Mouse (Mus musculus): Measurements from ENCODE around the gene Dusp18. TPM values are rescaled to one million over a fixed set of nuclear protein-coding genes. Genes with fewer than 3 reads are reported as not detected.

Dusp18 gene
- polyA plus RNA-seq, 1 experiment = 2.2 TPM

GRCm38 (mm10) chr11:3941371-3941770, 46.3 kb downstream of the Dusp18 start:
- no peak overlapping the region for H3K4me3 ChIP-seq (ENCODE audit: insufficient read depth, low read length)
- no peak overlapping the region for H3K27ac ChIP-seq (ENCODE audit: insufficient read depth, low read depth, low read length)
- TF ChIP-seq CTCF (IDR thresholded peaks at IDR 0.05; ENCODE audit: low read depth, low read length) = no peak
- no peak for TF ChIP-seq POLR2A (IDR thresholded peaks at IDR 0.05; ENCODE audit: borderline replicate concordance, low read depth, low read length)
- H3K4me1 ChIP-seq (ENCODE audit: control insufficient read depth, insufficient read depth, low read length) = no peaks in the 10 kb centered on the region

- no peak overlapping the region for H3K4me3 ChIP-seq (ENCODE audit: insufficient read depth, low read length)
- no peak overlapping the region for H3K27ac ChIP-seq (ENCODE audit: insufficient read depth, low read depth, low read length)
- TF ChIP-seq CTCF (IDR thresholded peaks at IDR 0.05; ENCODE audit: low read depth, low read length) (no peak), POLR2A (IDR thresholded peaks at IDR 0.05; ENCODE audit: borderline replicate concordance, low read depth, low read length) (no peak)
- no peaks in the 10 kb centered on the region for H3K4me1 ChIP-seq (ENCODE audit: control insufficient read depth, insufficient read depth, low read length)
Measured at GRCm38 (mm10) chr11:3946386-3946785, 51.3 kb downstream of the Dusp18 start.

Other genes with a start within 250 kb of the Dusp18 start
- 17.5 and 18.1 TPM in 2 replicates for gene Morc2a, start 246.0 kb upstream of the Dusp18 start, polyA plus RNA-seq (2012; ENCODE audit: insufficient read depth, insufficient read length, missing spikeins)
- 0.59 and 0.87 TPM in 2 replicates for gene Osbp2, start 31.3 kb upstream of the Dusp18 start, polyA plus RNA-seq (2012; ENCODE audit: insufficient read depth, insufficient read length, missing spikeins)
- gene 4921536K21Rik, start 142 bp upstream of the Dusp18 start, polyA plus RNA-seq (2012; ENCODE audit: insufficient read depth, insufficient read length, missing spikeins) = 0.21 and 0.31 TPM in 2 replicates
- gene Slc35e4, start 19.4 kb downstream of the Dusp18 start, polyA plus RNA-seq (2012; ENCODE audit: insufficient read depth, insufficient read length, missing spikeins) = 9.6 and 9.7 TPM in 2 replicates
- 107 and 117 TPM in 2 replicates for gene Tcn2, start 36.9 kb downstream of the Dusp18 start, polyA plus RNA-seq (2012; ENCODE audit: insufficient read depth, insufficient read length, missing spikeins)
- 58.8 and 73.7 TPM in 2 replicates for gene Pes1, start 68.7 kb downstream of the Dusp18 start, polyA plus RNA-seq (2012; ENCODE audit: insufficient read depth, insufficient read length, missing spikeins)
- gene 4930556J24Rik, start 81.5 kb downstream of the Dusp18 start, polyA plus RNA-seq (2012; ENCODE audit: insufficient read depth, insufficient read length, missing spikeins) = not detected in 2 replicates
- gene Gal3st1, start 88.4 kb downstream of the Dusp18 start, polyA plus RNA-seq (2012; ENCODE audit: insufficient read depth, insufficient read length, missing spikeins) = not detected in 2 replicates
- not detected in 2 replicates for gene Sec14l4, start 136.2 kb downstream of the Dusp18 start, polyA plus RNA-seq (2012; ENCODE audit: insufficient read depth, insufficient read length, missing spikeins)
- gene Sec14l3, start 169.6 kb downstream of the Dusp18 start, polyA plus RNA-seq (2012; ENCODE audit: insufficient read depth, insufficient read length, missing spikeins) = not detected in 2 replicates
- gene Mtfp1, start 200.2 kb downstream of the Dusp18 start, polyA plus RNA-seq (2012; ENCODE audit: insufficient read depth, insufficient read length, missing spikeins) = 0.76 and 0.78 TPM in 2 replicates
- not detected in 2 replicates for gene Sec14l2, start 228.2 kb downstream of the Dusp18 start, polyA plus RNA-seq (2012; ENCODE audit: insufficient read depth, insufficient read length, missing spikeins)
- gene Rnf215, start 240.0 kb downstream of the Dusp18 start, polyA plus RNA-seq (2012; ENCODE audit: insufficient read depth, insufficient read length, missing spikeins) = 15.4 and 21.2 TPM in 2 replicates